Mouse (Mus musculus): ENCODE results near the gene Vcl.

Gene Vcl

DNA sequence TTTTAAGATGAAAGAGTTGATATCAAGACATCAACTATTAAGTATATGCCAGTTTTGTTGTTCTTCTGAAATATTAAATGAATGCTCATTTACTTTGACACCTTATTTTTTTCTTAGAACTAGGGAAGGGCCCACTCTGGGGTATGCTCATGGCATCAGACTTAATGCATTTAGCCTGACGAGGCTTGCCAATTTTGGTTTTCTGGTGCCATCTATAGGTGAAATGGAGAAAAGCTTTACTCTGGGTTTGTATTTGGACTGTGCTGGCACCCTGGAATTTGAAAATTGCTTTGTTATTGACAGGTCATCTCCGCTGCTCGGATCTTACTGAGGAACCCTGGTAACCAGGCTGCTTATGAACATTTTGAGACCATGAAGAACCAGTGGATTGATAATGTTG is 89.8 kb downstream of the Vcl start:
- peak; percentile 12 for DNase-seq

DNA sequence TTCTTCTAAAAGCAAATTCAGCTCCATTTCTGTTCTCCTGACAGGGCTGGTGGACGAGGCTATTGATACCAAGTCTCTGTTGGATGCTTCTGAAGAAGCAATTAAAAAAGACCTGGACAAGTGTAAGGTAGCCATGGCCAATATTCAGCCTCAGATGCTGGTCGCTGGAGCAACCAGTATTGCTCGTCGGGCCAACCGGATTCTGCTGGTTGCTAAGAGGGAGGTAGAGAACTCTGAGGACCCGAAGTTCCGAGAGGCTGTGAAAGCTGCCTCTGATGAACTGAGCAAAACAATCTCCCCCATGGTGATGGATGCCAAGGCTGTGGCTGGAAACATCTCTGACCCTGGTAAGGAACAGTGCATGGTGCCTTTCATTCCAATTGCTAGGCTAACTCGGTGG is 91.2 kb downstream of the Vcl start:
- DNase-seq: no peak

DNA sequence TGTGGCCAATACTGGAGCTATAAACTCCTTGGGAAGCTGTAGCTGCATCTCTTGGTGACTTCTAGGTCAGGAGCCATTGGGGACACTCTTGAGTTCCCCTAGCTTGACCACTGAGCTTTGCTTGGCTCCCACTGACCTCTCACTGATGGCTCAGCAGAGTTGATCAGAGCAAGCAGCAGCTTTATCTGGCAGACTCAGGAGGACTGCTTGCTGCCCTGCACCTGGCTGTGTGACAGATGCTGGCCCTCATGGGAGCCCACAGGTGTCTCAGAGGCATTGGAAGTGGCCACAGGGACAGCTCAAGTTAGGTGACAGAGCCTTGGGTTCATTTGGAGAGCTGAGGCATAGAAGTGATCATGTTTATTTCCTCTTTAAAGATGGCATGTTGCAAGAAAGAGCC is 98.3 kb downstream of the Vcl start:
- no peak for DNase-seq

DNA sequence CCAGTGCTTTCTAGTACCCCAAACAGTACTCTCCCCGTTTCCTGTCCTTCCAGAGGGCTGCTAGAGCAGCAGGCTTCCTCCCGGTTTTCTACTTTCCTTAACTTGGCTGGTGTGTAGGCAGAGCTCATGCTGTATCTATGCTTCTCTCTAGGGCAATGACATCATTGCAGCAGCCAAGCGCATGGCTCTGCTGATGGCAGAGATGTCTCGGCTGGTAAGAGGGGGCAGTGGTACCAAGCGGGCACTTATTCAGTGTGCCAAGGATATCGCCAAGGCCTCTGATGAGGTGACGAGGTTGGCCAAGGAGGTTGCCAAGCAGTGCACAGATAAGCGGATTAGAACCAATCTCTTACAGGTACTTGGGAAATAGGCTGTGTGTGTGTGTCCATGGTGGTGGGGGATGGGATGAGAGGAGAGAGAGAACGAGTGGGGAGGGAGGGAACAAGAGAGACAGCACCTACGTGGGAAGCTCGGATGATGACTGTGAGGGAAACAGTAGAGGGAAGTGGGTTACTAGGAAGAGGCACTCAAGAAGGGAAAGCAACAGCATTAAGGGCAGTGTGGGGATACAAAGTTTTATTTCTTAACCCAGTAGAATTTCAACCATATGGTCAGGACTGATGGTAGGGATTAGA is 99.9 kb downstream of the Vcl start:
- DNase-seq: no peak

DNA sequence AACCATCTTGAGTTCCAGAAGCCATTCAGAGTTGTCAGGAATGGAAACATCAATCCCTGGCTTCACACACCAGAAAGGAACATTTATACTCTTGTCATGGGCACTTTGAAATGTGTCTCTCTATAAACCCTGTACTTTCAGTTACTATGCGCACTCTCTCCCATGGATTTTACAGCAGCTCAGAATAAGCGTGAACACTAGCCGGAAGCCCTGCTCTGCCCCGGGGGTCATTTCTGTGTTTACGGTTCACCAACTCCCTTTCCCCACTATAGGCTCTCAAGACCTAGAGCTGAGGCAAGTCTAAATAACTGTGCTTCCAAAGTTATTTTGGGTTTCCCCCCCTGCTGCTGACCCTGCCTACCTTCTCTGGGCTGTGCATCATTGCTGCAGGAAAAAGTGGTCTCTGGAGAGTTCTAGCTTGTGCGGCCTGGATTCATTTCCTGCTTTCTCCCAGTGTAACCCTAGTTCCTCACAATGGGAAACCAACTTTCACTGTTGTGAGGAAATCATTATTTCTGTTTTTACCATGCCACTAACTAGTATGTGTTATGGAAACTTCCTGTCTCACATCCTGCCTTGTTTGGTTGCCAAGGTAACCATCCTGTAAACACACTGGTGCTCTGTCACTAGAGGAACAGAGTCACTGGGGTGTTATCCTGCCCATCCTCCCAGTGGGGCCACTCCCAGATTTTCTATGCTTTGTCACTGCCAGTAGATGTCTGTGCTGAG is 102.7 kb downstream of the Vcl start:
- DNase-seq: peak; percentile 13

DNA sequence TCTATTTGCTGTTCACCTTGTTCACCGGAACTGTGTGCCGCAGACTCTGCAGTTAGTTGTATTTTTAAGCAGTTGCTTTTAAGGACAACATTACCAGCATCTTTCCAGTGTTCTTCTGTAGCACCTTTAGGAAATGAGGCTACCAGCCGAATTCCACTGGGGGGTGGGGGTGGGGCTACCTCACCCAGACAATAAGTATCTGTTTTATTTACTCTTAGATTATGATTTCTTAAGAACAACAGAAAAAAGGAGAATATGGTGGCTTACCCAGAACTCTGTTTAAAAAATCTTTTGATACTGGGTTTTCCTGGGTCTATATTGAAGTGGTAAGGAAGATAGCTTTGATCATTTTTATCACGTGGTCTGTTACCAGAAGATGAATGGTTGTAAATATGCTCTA is 105.1 kb downstream of the Vcl start:
- no peak for DNase-seq

DNA sequence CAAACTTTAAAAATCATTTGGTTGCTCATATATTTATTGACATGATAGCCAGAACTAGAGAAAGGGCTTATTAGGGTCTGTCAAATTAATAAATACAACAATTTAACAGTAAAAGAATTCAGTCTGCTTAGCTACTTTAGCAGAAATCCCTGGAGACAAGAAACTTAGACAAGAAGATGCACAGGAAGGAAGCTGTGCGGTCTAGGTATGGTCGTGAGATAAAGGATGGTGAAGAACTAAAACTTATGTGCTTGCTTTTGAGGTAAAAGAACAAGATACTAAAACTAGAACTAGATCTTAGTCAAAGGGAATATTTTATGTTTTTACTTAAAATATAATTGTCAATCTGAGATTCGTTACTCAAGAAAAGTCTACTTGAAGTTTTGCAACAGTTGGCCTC is 105.6 kb downstream of the Vcl start:
- DNase-seq: no peak

DNA sequence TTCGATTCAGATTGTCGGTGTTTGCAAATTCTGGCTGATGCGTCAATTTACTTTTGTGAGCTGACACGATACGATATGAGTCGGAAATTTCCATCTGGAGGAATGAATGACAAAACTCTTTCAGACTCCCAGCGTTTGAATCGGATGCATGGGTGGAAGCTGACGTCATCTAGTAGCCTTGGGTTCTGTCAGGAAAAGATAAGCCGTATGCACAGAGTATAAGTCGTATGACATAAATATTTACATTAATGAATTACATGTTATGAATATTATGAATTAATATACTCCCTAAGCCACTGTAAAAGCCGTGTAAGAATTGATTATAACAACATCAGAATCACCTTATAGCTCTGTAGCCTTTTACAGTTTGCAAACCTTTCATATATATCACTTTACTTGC is 109.9 kb downstream of the Vcl start:
- no peak for DNase-seq

DNA sequence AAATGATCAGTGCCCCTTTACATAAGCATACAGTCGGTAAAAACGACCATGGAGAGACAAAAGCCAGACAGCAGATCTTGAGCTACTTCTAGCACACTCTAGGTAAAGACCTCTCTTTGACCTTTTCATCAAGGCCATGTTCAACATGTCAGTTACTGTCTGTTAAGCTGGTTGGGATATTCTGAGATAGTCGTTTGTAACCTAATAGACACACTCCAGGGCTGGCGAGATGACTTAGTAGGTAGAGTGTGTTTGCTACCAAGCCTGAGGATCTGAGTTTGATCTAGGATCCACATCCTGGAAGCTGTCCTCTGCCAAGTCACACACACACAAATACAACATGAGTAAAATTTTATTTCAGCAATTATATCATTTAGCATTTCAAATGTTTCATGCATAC is 110.4 kb downstream of the Vcl start:
- DNase-seq: no peak

DNA sequence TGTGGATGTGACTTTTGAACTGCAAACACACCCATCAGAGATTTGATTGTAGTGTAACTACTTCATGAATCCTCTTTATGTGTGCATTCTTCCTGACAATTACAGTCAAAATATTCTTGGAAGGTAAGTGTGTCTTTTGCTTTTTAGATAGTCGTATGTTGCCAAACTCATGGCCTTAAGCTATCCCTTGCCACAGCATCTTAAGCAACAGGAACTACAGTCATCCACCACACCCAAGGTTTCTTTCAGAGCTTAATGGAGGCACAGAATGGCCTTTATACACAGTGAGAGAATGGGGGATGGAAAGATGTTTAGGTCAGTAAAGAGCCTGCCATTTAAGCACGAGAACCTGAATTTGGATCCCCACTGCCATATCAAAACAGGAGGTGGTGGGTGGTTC is 118.6 kb downstream of the Vcl start:
- no peak for DNase-seq

DNA sequence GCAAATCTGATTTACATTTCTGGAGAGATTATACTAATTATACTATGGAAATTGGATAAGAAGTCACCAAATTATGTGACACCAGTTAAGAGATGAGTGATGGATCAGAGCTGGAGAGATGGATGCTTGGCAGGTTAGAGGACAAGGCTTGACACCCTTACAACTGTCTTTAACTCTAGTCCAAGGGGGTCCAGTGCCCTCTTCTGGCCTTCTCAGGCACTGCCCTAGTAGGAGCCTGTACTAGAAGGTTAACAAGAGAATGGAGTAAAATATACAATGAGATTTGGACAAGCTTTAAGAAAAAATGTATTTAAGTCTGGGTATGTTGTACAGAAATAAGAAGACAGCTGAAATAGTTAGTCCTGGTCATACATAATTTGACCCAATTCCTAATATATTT is 119.7 kb downstream of the Vcl start:
- peak; percentile 65 for DNase-seq

DNA sequence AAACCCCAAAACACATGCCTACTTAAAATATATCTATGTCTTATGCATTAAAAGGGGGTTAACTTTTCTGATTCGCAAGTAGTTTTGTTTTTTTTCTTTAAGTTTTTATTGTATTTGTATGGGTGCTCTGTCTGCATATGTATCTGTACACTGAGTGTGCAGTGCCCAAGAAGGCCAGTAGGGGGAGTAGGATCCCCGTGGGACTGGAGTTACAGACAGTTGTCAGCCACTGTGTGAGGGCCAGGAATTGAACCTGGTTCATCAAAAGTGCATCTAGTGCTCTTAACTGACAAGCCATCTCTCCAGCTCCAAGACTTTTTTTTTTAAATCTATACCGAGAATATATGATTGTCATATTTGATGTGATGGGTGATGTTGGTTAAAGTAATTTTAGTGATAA is 121.5 kb downstream of the Vcl start:
- peak; percentile 35 for DNase-seq

DNA sequence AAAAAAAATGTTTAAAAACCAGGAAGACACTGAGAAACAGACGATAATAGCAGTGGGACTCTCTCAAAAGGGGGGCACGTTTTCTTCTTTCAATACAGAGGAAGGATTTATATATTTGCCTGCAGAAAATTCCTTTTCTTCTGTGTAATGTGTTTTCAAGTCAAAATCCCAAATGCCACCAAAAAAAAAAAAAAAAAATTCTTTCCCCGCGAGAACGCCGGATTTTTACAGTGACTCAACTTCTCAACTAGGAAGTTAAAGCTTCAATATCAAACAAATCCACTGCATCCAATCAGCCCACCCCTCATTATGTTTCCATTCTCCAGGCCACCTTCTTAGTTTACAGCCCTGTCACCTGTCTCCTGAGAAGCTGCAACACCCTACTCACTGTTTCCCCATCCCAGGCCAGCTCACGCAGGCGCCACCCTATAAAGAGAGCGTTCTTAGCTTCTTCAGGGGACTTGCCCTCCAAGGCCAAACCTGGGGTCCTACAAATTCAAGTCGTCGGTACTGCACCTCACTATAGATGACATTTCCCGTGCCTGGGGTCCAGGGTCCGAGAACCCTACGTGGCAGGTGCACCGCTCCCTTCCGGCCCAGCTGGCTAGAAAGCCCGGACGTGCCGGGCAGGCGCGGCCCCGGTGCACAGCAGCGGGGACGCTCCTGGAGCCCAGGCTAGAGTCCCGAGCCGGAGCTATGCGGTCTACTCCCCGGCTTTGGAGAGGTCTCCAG is 122.3 kb downstream of the Vcl start:
- no peak for DNase-seq

DNA sequence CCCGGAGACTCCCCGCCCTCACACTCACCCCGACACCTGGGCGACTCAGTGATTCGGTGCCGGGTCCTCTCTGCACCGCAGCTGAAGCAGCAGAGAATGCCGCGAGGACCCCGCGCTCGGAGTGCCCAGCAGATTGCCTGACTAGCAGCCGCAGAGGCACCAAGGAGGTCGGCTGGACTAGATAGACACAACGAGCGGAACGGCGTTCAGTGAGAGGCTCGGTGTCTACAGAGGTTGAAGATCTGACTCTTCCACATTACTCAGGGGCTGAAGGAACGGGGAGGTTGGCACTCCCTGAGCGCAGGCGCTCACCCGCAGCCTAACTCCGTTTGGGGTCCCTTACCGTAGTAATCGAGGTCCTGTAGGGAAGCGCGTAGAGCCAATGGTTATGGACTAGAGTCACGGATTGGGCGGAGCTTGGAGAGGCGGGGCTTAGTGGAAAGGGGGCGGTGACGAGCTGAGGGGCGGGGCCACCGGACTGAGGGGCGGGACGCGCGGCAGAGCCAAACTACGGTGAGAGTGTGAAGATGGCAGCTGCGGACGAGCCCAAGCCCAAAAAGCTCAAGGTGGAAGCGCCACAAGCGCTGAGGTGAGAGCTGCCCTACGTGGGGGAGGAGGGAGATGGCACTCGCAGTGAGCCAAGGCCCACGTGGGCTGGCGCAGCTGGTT is 123.0 kb downstream of the Vcl start, which contains the start of the genes Ap3m1 and Adk:
Gene Ap3m1, minus strand, starts transcription at position 397 of the 669 bp plus-strand sequence.
Gene Adk, plus strand, starts transcription at position 463 of the 669 bp plus-strand sequence.
- DNase-seq: peak; percentile 93

DNA sequence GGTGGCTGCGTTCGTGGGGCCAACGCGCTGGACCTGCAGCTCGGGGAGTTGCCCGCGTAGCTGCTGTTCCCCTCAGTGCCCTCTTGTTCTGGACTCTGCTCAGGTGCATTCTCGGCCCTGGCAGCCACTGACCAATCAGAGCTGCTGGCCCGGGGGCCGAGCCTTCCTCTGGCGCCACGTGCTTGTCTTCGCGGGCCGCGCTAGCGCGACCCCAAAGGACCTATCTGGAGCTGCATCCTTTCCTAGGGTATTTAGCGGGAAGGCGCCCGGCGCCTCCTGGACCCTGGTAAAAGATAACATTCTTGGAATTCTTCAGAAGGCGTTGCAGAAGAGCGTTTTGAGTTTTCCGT is 123.6 kb downstream of the Vcl start:
- DNase-seq: no peak

DNA sequence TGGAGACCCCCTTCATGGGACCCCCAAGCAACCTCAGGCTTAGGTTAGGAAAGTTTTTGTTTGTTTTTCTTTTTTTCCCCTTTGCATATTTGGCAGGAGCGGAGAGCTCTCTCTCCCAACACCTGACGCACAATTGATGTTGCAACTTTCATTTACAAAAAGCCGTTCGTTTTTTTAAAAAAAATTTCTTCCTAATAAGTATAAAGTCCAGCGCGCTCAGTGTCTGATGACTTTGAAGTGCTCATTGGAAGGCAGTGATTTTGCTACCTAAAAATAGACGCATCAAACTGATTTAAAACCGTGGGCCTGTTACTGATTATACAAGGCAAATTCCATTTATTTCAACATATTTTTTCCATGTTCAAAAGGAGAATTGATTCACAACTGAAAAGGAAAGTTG is 124.0 kb downstream of the Vcl start:
- no peak for DNase-seq

DNA sequence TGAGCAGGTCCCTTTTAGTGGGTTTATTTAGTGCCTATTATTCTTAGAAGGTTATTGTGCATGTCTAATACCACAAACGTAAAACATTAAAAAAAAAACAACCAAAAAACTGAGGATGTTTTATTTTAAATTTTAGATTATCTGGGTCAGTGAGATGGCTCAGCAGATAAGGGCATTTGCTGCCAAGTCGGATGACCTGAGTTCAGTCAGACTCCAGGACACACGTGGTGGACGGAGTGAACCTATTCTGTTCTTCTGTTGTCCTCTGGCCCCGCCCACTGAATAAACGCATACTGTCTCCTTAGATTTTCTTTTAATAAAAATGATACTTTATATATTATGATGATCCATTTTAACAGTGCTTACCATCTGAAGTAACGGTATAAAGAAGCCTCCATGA is 124.4 kb downstream of the Vcl start:
- no peak for DNase-seq

DNA sequence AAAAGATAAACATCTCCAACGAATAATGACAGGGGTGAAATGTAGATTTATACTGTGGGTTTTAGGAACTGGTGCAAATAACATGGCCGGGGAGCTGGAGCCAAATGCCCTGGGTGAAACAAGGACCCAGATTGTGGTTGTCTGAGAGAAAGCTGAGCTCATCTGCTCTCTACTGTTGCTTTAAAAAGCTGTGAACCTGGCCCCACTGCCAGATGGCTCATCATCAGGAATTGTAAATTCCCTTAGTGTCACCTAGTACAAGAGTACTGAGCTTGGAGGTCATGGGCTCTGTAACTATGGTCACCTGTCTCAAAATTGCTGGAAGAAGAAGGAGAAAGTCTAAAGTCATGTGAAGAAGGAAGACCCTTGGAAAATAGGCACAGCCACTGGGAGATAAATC is 129.8 kb downstream of the Vcl start:
- no peak for DNase-seq

DNA sequence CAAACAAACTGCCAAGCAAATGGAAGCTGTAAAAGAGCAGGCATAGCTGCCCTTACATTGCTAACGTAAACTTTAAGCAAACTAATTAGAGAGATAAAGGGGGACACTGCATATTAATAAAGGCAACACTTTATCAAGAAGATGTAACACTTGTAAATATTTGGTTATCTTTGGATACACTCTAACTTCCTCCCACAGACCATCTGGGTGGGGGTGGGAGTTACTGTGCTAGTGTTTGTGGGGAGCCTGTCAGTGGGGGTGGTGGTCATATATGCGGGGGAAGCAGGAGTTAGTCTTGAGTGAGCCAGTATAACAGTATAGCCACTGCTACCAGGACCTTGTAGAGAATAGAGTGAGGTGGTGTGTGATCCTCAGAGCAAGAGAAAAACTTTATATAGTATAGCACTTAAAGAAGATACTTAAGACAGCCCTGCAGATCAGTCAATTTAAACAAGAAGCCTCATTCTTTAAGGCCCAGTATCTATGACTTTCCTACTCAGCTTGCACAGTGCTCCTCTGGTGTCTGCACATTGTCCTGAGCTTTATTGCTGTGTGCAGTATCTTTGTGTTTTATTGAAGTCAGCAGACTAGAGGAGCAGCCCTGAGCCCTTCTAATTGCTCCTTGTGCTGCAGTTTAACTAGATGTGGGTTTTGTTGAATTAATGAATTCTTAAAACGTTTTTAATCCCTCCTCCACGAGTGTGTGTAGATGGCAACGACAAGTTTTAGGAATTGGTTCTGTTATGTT is 133.7 kb downstream of the Vcl start:
- DNase-seq: no peak

DNA sequence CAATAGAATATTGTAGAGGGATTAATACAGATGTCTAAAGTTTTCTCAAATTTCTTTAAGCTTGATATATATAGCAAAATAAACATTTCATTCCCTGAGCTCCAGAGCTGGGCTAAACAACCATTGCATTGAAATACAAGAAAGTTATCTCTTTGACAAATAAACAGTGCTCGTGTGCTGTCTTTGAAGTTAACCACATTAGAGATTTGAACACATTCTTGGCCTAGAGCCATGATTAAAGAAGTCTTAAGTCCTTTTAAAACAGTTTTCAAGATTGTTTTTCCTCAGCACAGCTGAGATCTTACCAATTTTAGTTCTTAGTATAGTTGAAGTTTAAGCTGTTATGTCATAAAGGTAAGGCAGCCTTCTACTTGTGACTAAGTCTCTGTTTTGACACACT is 135.1 kb downstream of the Vcl start:
- no peak for DNase-seq

DNA sequence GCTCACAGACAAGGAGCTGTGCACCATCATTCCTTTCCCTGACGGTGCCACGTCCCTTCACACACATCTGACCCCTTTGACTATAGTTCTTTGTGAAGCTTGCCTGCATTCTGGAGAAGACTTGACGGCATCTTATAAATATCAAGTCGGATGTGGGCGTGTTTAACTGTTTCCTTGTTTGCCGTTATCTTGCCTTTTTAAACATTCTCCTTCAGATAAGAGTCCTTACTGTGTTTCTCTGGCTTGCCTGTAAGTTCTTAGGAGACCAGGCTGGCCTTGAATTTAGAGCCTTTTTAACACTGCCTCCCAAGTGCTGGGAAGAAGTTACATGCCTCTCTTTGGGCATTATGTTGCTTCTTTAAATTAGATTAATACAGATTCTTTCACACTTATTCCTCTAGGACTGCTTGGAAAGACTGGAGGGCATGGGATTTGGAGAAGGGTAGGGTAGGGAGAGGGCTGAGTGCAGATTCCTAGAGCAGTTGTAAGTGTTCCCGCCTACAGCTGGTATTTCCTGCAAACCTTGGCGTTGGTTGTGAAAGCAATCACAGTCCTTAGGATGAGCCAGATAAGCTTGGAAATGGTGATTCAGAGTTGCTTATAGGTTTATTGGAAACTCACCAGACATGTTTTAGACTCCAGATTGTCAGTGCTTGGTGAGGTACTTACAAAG is 136.4 kb downstream of the Vcl start:
- no peak for DNase-seq

DNA sequence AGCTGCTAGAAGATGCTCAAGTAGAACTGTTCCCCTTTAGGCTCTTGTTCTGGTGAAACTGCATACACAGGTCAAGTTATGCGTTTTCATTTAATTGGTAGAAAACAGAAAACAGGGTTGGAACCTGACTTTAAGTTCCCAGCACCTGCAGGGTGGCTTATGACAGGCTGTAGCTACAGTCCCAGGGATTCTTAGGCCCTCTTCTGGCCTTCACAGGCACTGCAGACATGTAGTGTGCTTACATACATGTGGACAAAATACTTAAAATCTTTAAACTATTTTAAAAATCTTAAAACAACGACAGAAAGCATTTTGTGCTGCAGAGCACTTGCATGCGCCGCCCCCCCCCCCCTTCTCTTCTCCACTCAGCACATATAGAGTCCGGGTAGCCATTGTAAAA is 140.4 kb downstream of the Vcl start:
- DNase-seq: peak; percentile 15
